Mouse (Mus musculus) brain, embryonic 14.5 days (tissue): Measurements from ENCODE around the gene Kctd21. TPM values are rescaled to one million over a fixed set of nuclear protein-coding genes. Genes with fewer than 3 reads are reported as not detected.

ENCODE experiments used
- DNase-seq: peaks from one replicate; pipeline ENCODE4 v3.0.0-alpha.2; 2011; ENCODE audit warnings: low read depth
- CTCF ChIP-seq: fragments of 200-500 bp; IDR thresholded peaks from 2 replicates; pipeline ENCODE4 v1.5.1; 2012; ENCODE audit warnings: inconsistent platforms, mild to moderate bottlenecking, moderate library complexity, borderline replicate concordance; ENCODE audit not compliant: insufficient read depth, insufficient read length; ENCODE audit errors: extremely low read depth
- POLR2A ChIP-seq: fragments of 200-500 bp; IDR thresholded peaks from 2 replicates; pipeline ENCODE4 v1.6.1; 2012; ENCODE audit warnings: mild to moderate bottlenecking, inconsistent platforms, borderline replicate concordance; ENCODE audit not compliant: poor library complexity, insufficient read depth, insufficient read length, severe bottlenecking; ENCODE audit errors: extremely low read depth
- polyA plus RNA-seq: library from polyadenylated mRNA; depleted of rRNA; stranded (reverse); fragments of >200 nt; gene quantifications from 2 replicates; pipeline ENCODE4 v1.2.3, GENCODE M21; 2012

The Kctd21 gene
- polyA plus RNA-seq, 1 experiment = 8.7 TPM

DNA sequence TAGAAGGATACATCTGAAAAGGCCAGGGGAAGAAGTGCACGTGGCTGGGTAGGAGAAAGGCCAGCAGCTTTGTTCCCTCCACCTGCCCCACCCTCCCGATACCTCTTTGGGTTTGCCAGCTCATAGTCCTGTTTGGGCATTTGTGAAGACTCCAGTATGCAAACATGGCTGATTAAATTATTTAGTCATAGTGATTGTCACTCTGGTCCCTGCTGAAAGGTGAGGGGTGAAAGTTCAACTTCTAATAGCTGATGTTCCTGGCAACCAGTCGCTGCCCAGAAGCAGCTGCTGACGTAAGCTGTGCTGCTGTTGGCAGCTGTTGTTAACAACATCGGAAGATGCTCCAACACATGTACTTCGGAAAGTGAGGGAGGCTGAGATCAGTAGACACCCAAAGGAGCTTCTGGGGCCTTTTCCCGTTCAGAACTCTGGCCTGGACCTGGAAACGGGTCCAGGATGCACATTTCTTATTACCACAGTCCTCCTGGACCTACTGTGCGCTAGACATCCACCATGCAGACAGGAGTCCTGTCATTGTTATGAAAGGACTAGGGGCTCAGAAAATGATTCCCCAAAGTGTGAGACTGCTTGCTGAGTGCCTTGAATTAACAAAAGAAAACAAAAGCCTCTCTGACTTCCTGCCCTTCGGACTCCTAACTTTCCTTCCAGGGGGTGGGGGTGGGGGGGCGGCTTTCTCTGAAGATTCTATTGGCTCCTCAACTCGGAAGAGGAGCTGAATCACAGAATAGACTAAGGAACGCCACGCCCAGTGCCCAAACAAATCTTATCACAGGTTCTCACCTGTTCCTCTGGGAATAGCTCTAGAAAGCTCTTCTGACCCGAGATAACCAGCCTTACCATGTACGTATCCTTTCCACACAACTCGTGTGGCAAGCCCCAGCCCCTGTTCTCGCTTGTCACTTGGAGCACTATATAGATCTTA is 9.1 kb downstream of the Kctd21 start:
- DNase-seq = no peak
- TF ChIP-seq POLR2A (no peak), CTCF (no peak)

DNA sequence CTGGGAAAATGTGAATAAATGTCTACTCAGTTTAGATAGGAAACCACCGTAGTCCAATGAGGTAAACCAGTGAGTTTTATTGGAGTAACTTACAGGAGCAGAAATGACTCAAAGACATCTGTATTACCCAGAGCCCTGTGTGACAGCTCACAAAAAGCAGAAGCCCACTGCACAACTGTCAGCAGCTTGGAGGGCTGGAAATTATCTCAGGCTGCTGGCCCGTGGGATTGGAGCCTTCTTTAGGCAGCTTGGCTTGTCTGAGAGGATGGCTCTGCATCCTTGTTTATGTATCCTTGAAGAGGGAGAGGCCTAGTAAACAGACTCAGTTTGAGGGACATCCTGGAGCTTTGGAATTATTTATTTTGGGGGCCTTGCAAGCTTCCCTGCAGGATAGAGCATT is 10.8 kb downstream of the Kctd21 start:
- TF ChIP-seq CTCF = no peak
- no peak for TF ChIP-seq POLR2A
- no peak for DNase-seq

DNA sequence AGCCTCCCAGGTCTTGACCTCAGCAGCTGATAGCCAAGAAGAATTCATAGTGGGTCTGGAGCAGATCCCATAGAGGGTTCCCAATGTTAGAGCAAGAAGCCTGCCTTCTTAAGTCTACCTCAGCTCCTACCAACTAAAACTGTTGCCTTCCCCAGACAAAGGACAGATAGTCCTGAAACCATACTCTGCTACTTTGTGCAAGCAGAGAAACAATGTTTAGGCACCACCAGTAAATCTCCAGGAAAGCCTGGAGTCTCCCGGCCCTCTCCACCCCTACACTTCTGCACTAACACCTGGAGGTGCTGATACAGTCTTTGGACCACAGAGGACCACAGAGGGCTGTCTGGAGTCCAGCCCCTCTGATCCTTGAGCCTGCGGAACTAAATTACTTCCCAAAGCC is 12.5 kb downstream of the Kctd21 start:
- DNase-seq = no peak
- no peak for TF ChIP-seq CTCF
- TF ChIP-seq POLR2A = no peak

DNA sequence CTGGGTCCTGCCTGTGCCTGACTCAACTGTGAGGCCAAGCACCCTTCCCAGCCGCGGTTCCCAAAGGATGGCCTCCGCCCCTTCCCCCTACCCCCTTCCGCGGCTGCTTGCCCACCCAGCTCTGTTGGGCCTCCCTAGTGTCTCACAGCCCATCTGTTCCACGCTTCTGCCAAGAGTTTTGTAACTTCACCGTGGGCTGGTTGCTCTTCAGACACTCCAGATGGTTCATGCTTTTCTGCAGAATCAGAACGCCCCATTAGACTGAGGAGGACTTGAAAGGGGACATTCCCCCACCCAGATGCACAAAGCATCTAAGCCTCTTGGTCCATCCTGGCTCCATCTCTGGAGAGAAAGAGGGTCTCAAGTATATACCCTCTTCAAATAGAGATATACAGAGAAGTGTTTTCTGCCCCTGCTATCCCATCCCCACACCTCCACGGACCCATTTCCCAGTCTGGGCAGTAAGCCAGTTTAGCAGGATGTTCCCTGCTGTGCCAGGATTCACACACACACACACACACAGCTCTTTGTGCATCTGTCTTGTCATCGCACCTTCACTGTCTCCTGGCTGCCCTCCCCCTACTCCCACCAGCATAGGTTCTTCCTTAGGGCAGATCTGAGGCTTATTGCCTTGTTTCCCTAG is 13.2 kb downstream of the Kctd21 start:
- TF ChIP-seq POLR2A (no peak), CTCF (no peak)
- DNase-seq = peak; percentile 92

DNA sequence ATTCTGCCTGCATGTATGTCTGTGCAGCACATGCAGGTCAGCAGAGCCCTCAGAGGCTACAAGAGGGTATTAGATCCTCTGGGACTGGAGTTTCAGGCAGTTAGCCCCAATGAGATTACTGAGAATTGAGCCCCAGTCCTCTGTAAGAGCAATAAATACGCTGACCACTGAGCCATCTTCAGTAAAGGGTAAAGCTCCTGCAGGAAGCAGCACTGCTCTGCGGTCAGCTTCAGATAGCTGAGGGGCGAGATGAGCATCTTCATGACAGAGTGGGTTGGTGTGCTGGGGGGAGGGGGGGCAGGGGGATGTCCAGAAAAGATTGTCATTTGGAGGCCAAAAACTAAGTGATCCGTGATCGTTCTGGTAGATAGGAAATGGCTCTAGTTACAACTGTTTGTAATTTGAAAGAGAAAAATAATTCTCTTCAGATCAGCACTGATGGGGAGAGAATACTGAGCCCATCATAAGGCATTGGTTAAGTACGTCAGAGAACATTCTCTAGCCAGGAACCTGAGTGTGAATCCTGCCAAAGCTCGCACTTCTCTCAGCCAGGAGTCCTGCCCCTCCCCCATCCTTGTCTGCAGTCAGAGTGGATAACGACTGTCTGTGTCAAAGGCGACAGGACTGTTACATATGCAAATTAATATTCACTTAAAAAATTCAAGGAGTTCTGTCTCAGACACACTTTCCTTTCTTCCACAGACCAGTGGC is 14.1 kb downstream of the Kctd21 start:
- peak; percentile 40 for DNase-seq
- TF ChIP-seq POLR2A = no peak
- TF ChIP-seq CTCF = no peak

DNA sequence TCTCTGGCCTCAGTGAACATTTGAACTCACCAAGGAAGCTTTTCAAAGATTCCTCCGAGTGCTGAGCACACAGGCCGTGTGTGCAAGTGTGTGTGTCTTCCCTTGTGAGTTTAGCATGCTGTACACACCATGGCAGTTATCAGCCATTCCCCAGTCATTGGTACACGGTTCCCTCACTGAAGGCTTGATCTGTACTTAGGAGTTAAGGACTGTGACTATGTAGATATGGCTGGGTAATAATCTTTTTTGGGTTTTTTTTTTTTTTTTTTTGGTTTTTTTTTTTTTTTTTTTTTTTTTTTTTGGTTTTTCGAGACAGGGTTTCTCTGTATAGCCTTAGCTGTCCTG is 14.7 kb downstream of the Kctd21 start:
- TF ChIP-seq POLR2A = no peak
- no peak for TF ChIP-seq CTCF
- DNase-seq = no peak

DNA sequence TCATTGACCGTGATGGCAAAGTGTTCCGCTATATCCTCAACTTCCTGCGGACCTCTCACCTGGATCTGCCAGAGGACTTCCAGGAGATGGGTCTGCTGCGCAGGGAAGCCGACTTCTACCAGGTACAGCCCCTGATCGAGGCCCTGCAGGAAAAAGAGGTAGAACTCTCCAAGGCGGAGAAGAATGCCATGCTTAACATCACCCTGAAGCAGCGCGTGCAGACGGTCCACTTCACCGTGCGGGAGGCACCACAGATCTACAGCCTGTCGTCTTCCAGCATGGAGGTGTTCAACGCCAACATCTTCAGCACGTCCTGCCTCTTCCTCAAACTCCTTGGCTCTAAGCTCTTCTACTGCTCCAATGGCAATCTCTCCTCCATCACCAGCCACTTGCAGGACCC is 15.3 kb downstream of the Kctd21 start:
- TF ChIP-seq CTCF (no peak), POLR2A (no peak)
- DNase-seq = no peak

DNA sequence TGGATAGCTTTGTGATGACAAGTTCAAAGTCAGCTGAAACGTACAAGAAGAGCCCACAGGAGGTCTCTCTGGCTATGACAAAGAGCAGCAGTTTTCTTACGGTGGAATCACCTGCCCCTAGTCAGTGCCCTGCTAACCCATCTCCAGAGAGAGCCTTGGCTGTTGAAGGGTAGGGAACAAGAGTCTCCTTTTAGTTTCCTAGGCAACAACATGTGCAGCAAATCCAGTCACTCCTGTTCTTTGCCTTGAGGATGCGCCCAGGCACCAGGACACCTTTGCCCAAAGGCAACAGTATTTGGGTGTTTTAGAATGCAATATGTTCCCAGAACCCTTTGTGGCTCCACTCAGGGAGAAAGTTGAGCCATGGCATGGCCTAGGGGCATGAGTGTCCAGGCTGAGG is 16.2 kb downstream of the Kctd21 start:
- DNase-seq = no peak
- no peak for TF ChIP-seq CTCF
- no peak for TF ChIP-seq POLR2A

DNA sequence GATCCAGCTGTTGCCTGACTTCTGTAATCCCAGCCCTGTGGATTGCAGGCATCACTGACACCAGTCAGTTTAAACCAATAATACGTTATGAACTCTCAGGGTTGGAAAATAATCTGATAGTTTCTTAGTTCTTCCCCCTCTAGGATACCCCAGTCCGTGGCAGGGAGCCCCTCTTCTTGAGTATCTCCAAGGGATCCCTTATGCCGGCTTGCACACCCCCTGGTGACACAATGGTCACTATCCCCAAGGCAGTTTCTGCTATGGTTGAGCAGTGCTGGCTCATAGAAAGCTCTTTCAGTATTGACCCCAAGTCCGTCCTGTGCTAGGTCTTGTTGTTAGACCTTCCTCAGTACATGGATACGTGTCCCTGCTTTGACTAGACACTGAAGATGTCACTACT is 16.7 kb downstream of the Kctd21 start:
- DNase-seq = no peak
- TF ChIP-seq CTCF (no peak), POLR2A (no peak)

DNA sequence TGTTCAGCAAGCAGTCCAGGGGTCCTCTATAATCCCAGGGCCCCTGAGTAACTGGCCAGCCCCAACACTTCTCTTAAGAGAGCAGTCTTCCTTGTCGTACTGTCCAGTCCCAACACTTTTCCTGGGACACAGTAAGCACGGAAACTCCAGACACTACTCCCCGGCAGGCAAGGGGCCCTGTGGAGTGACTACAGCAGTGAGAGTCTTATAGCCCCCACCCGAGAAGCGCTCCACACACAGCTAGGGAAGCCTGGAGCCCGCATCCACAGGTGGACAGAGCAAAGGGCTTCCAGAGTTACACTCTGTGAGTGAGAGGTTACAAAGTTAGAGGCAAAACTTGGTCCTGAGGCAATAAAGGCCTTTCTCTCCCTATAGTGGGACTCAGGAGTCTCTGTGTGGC is 17.3 kb downstream of the Kctd21 start:
- no peak for DNase-seq
- TF ChIP-seq CTCF (no peak), POLR2A (no peak)

DNA sequence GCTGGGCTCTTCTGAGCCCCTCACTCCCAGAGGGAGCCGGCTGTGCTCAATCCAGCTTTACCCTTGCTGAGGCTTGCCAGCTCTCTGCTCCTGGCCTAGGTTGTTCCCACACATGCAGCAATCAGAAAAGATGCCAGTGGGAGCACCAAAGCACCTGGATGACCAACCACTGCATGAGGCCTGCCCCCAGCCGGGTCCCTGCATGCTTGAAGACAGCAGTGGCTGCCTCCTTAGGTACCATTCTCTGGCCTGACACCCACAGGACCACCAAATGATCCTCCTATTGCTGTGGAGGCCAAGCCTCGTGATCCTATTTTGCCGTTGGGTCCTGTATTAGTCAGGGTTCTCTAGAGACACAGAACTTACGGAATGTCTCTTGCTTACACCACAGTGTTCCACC is 18.8 kb downstream of the Kctd21 start:
- no peak for DNase-seq
- TF ChIP-seq POLR2A = no peak
- no peak for TF ChIP-seq CTCF

DNA sequence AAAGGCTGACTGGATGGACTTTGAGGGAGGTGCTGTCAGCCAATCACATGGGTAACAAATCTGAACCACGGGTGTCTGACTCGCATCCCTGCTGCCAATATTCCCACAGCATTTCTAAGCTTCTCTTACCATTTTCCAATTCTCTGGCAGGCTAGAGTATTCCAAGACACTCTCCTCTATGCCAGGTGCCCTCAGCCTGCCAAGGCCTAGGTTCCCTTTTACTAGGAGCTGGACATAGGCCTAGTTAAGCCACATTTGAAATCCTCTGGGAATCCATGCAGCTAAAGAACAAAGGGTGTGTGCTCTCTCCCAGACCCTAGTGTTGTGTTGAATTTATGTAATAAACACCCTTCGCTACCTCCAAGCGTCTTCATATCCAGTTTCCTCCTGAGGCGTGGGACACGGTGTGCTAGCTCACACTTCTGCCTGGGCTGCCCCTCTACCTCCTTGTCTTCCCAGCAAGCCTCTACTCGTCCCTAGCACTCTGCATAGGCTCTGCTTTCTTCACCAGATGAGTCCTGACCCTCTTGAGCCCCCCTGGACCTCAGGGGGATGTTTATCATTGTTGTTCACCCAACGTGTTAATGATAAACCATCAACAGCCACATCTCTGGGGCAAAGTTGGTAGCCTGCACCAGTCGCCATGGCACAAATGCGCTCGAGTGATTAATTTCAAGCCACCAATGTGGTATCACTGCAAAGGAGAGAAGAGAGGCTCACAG is 19.8 kb downstream of the Kctd21 start:
- no peak for DNase-seq
- no peak for TF ChIP-seq POLR2A
- TF ChIP-seq CTCF = no peak
